Mouse (Mus musculus): ENCODE measurements around the gene Sema3e. TPM values are rescaled to one million over a fixed set of nuclear protein-coding genes. Genes with fewer than 3 reads are reported as not detected.

The Sema3e gene
- total RNA-seq, 4 experiments from 2014 or later: 0.16 to 0.34 (median 0.24) TPM

- DNase-seq (ENCODE audit: low spot score in 2 of 2): peak in 1 of 2 experiments; percentile 4
These were observed 48.1 kb downstream of the Sema3e start for GRCm38 (mm10) chr5:14073152-14073551.

- DNase-seq (ENCODE audit: low spot score in 2 of 2): no peak
These were observed 63.0 kb downstream of the Sema3e start for GRCm38 (mm10) chr5:14088100-14088499.

GRCm38 (mm10) chr5:14089875-14090608 is 65.0 kb downstream of the Sema3e start:
- no peak for DNase-seq (ENCODE audit: low spot score in 2 of 2)

- DNase-seq (ENCODE audit: low spot score in 2 of 2): no peak
These were observed 65.5 kb downstream of the Sema3e start for GRCm38 (mm10) chr5:14090609-14090969.

- DNase-seq (ENCODE audit: low spot score in 2 of 2): no peak
These were observed 67.2 kb downstream of the Sema3e start for GRCm38 (mm10) chr5:14092262-14092776.

GRCm38 (mm10) chr5:14096196-14096595 is 71.1 kb downstream of the Sema3e start:
- DNase-seq (ENCODE audit: low spot score in 2 of 2): no peak

GRCm38 (mm10) chr5:14098677-14099076 is 73.6 kb downstream of the Sema3e start:
- no peak for DNase-seq (ENCODE audit: low spot score in 2 of 2)

GRCm38 (mm10) chr5:14107365-14107764 is 82.3 kb downstream of the Sema3e start:
- DNase-seq (ENCODE audit: low spot score in 2 of 2): no peak

GRCm38 (mm10) chr5:14109001-14109400 is 83.9 kb downstream of the Sema3e start:
- DNase-seq (ENCODE audit: low spot score in 2 of 2): no peak

GRCm38 (mm10) chr5:14111401-14111800 is 86.3 kb downstream of the Sema3e start:
- DNase-seq (ENCODE audit: low spot score in 2 of 2): no peak

GRCm38 (mm10) chr5:14121902-14122301 is 96.8 kb downstream of the Sema3e start:
- DNase-seq (ENCODE audit: low spot score in 2 of 2): no peak

- DNase-seq (ENCODE audit: low spot score in 2 of 2): no peak
These were observed 101.5 kb downstream of the Sema3e start for GRCm38 (mm10) chr5:14126591-14126990.

- no peak for DNase-seq (ENCODE audit: low spot score in 2 of 2)
These were observed 110.9 kb downstream of the Sema3e start for GRCm38 (mm10) chr5:14135929-14136328.

GRCm38 (mm10) chr5:14138725-14139124 is 113.6 kb downstream of the Sema3e start:
- no peak for DNase-seq (ENCODE audit: low spot score in 2 of 2)

GRCm38 (mm10) chr5:14162579-14162978 is 137.5 kb downstream of the Sema3e start:
- no peak for DNase-seq (ENCODE audit: low spot score in 2 of 2)

GRCm38 (mm10) chr5:14163280-14163679 is 138.2 kb downstream of the Sema3e start:
- DNase-seq (ENCODE audit: low spot score in 2 of 2): no peak

GRCm38 (mm10) chr5:14167776-14168175 is 142.7 kb downstream of the Sema3e start:
- DNase-seq (ENCODE audit: low spot score in 2 of 2): no peak

GRCm38 (mm10) chr5:14173355-14174183 is 148.5 kb downstream of the Sema3e start:
- no peak for DNase-seq (ENCODE audit: low spot score in 2 of 2)

- DNase-seq (ENCODE audit: low spot score in 2 of 2): no peak
These were observed 155.5 kb downstream of the Sema3e start for GRCm38 (mm10) chr5:14180571-14180970.

- no peak for DNase-seq (ENCODE audit: low spot score in 2 of 2)
These were observed 157.1 kb downstream of the Sema3e start for GRCm38 (mm10) chr5:14182156-14182555.

- no peak for DNase-seq (ENCODE audit: low spot score in 2 of 2)
These were observed 170.2 kb downstream of the Sema3e start for GRCm38 (mm10) chr5:14195172-14195819.

All from gastrocnemius, adult 8-10 months (tissue).